Mouse (Mus musculus) CH12.LX (cell line): Measurements from ENCODE around the gene Ap1g2. TPM values are rescaled to one million over a fixed set of nuclear protein-coding genes. Genes with fewer than 3 reads are reported as not detected.

Experiments
- DNase-seq: peaks from one replicate; pipeline ENCODE4 v3.0.0-alpha.2; 2013; ENCODE audit errors: extremely low read depth
- H3K27ac ChIP-seq: 2 replicates; pipeline ENCODE4 v1.5.1; 2012; ENCODE audit warnings: low read depth, mild to moderate bottlenecking, control low read depth, moderate library complexity; ENCODE audit not compliant: insufficient read depth
- H3K27me3 ChIP-seq: replicated peaks from 2 replicates; pipeline ENCODE3; 2012; ENCODE audit warnings: inconsistent platforms
- H3K36me3 ChIP-seq, 2 experiments: replicated peaks in 1 of 2; 2 replicates each; pipeline versions ENCODE3 to v1.6.1; 2012; ENCODE audit warnings: inconsistent platforms in 1 of 2, low read length in 1 of 2, mild to moderate bottlenecking in 1 of 2, mixed read lengths in 1 of 2, moderate library complexity in 1 of 2; ENCODE audit not compliant: control insufficient read depth in 1 of 2, insufficient read depth in 1 of 2
- H3K4me1 ChIP-seq, 2 experiments: 2 replicates each; pipeline ENCODE4 v1.6.1; 2012; ENCODE audit warnings: inconsistent platforms in 1 of 2, moderate library complexity in 1 of 2; ENCODE audit not compliant: insufficient read depth in 2 of 2, control insufficient read depth in 1 of 2
- H3K4me2 ChIP-seq: 2 replicates; pipeline ENCODE4 v1.6.1; 2012; ENCODE audit warnings: low read depth, mild to moderate bottlenecking, control low read depth; ENCODE audit not compliant: poor library complexity, insufficient read depth, severe bottlenecking
- H3K4me3 ChIP-seq, 3 experiments: fragments of 150-350 bp in 1 of 3; sonication (generic) in 1 of 3; replicated peaks in 1 of 3; 2 replicates each; pipeline versions ENCODE3 to v1.5.1; 2011 to 2012; ENCODE audit warnings: low read depth in 2 of 3, low read length in 2 of 3, mild to moderate bottlenecking in 2 of 3, moderate library complexity in 2 of 3, control low read depth in 1 of 3, improper control_type of control experiment in 1 of 3, inconsistent platforms in 1 of 3, mixed read lengths in 1 of 3; ENCODE audit not compliant: poor library complexity in 1 of 3
- H3K79me2 ChIP-seq: replicated peaks from 2 replicates; pipeline ENCODE4 v1.6.1; 2012; ENCODE audit warnings: mild to moderate bottlenecking, moderate library complexity; ENCODE audit not compliant: control insufficient read depth, poor library complexity, insufficient read depth, severe bottlenecking; ENCODE audit errors: extremely low read depth
- H3K9ac ChIP-seq: 2 replicates; pipeline ENCODE4 v1.6.1; 2012; ENCODE audit warnings: low read depth, mild to moderate bottlenecking, control low read depth, moderate library complexity; ENCODE audit not compliant: insufficient read depth
- H3K9me3 ChIP-seq: replicated peaks from 2 replicates; pipeline ENCODE3; 2012; ENCODE audit warnings: low read length, inconsistent platforms, mixed read lengths
- BHLHE40 ChIP-seq: IDR thresholded peaks from 2 replicates; pipeline ENCODE4 v1.6.1; 2011; ENCODE audit warnings: mild to moderate bottlenecking, low read depth, low read length, improper control_type of control experiment
- CHD2 ChIP-seq: IDR thresholded peaks from 2 replicates; pipeline ENCODE4 v1.6.1; 2011; ENCODE audit warnings: low read length, improper control_type of control experiment
- CTCF ChIP-seq, 2 experiments: IDR thresholded peaks in 1 of 2; conservative IDR thresholded peaks in 1 of 2; 2 replicates each; pipeline ENCODE4 v1.5.1; 2011 to 2012; ENCODE audit warnings: low read depth in 2 of 2, low read length in 2 of 2, improper control_type of control experiment in 1 of 2, inconsistent platforms in 1 of 2, mild to moderate bottlenecking in 1 of 2, moderate library complexity in 1 of 2
- E2F4 ChIP-seq: IDR thresholded peaks from 2 replicates; pipeline ENCODE4 v1.6.1; 2011; ENCODE audit warnings: low read depth, low read length, improper control_type of control experiment; ENCODE audit not compliant: insufficient replicate concordance
- HCFC1 ChIP-seq: IDR thresholded peaks from 2 replicates; pipeline ENCODE4 v1.6.1; 2012; ENCODE audit warnings: low read depth, mild to moderate bottlenecking, inconsistent platforms, low read length, improper control_type of control experiment
- IRF4 ChIP-seq: IDR thresholded peaks from 2 replicates; pipeline ENCODE4 v1.6.1; 2014; ENCODE audit warnings: low read depth, mild to moderate bottlenecking, inconsistent platforms, low read length, improper control_type of control experiment
- JUN ChIP-seq: IDR thresholded peaks from 2 replicates; pipeline ENCODE4 v1.6.1; 2011; ENCODE audit warnings: low read depth, mild to moderate bottlenecking, low read length, improper control_type of control experiment, moderate library complexity; ENCODE audit not compliant: insufficient read depth
- KAT2A ChIP-seq: IDR thresholded peaks from 2 replicates; pipeline ENCODE4 v1.6.1; 2012; ENCODE audit warnings: low read length, improper control_type of control experiment, inconsistent platforms; ENCODE audit not compliant: insufficient replicate concordance
- MAFK ChIP-seq: IDR thresholded peaks from 2 replicates; pipeline ENCODE4 v1.6.1; 2011; ENCODE audit warnings: low read length, improper control_type of control experiment; ENCODE audit not compliant: insufficient replicate concordance
- MAZ ChIP-seq: IDR thresholded peaks from 2 replicates; pipeline ENCODE4 v1.6.1; 2012; ENCODE audit warnings: low read depth, mild to moderate bottlenecking, inconsistent platforms, low read length, improper control_type of control experiment, moderate library complexity
- MXI1 ChIP-seq: IDR thresholded peaks from 2 replicates; pipeline ENCODE4 v1.6.1; 2011; ENCODE audit warnings: mild to moderate bottlenecking, low read depth, low read length, improper control_type of control experiment
- MYC ChIP-seq: IDR thresholded peaks from 2 replicates; pipeline ENCODE4 v1.6.1; 2011; ENCODE audit warnings: low read depth, mild to moderate bottlenecking, improper control_type of control experiment, low read length
- RAD21 ChIP-seq: IDR thresholded peaks from 2 replicates; pipeline ENCODE4 v1.6.1; 2011; ENCODE audit warnings: low read depth, mild to moderate bottlenecking, low read length, improper control_type of control experiment, moderate library complexity
- RCOR1 ChIP-seq: conservative IDR thresholded peaks from 2 replicates; pipeline ENCODE4 v1.6.1; 2012; ENCODE audit warnings: low read depth, mild to moderate bottlenecking, inconsistent platforms, low read length, improper control_type of control experiment
- SMC3 ChIP-seq: IDR thresholded peaks from 2 replicates; pipeline ENCODE4 v1.6.1; 2011; ENCODE audit warnings: low read depth, low read length, improper control_type of control experiment
- TBP ChIP-seq: conservative IDR thresholded peaks from 2 replicates; pipeline ENCODE4 v1.6.1; 2011; ENCODE audit warnings: low read depth, low read length, improper control_type of control experiment
- UBTF ChIP-seq: IDR thresholded peaks from 2 replicates; pipeline ENCODE4 v1.6.1; 2012; ENCODE audit warnings: low read depth, mild to moderate bottlenecking, inconsistent platforms, low read length, improper control_type of control experiment, moderate library complexity
- USF1 ChIP-seq: IDR thresholded peaks from 2 replicates; pipeline ENCODE4 v1.6.1; 2014; ENCODE audit warnings: low read depth, mild to moderate bottlenecking, inconsistent platforms, low read length, improper control_type of control experiment
- USF2 ChIP-seq: conservative IDR thresholded peaks from 2 replicates; pipeline ENCODE4 v1.6.1; 2011; ENCODE audit warnings: low read depth, low read length, improper control_type of control experiment
- ZKSCAN1 ChIP-seq: IDR thresholded peaks from 2 replicates; pipeline ENCODE4 v1.6.1; 2012; ENCODE audit warnings: low read depth, inconsistent platforms, low read length, improper control_type of control experiment, borderline replicate concordance
- ZMIZ1 ChIP-seq: IDR thresholded peaks from 2 replicates; pipeline ENCODE4 v1.6.1; 2012; ENCODE audit warnings: low read depth, mild to moderate bottlenecking, inconsistent platforms, low read length, improper control_type of control experiment
- ZNF384 ChIP-seq: IDR thresholded peaks from 2 replicates; pipeline ENCODE4 v1.6.1; 2012; ENCODE audit warnings: low read depth, low read length, improper control_type of control experiment, inconsistent platforms
- dilution Hi-C: fragments of 300-500 bp; cut with MboI; formaldehyde crosslinking; loops from 2 replicates; pipeline ENCODE4 v1.14.3; 2020; ENCODE audit warnings: low sequenced_read_pairs; ENCODE audit not compliant: extremely low pct_unique_long_range_greater_than_20kb, extremely low pct_ligation_motif_present
- in situ Hi-C: fragments of 300-500 bp; cut with MboI; formaldehyde crosslinking; loops from 3 replicates; pipeline ENCODE4 v1.14.3; 2019; ENCODE audit warnings: low sequenced_read_pairs, low pct_ligation_motif_present, low pct_unique_long_range_greater_than_20kb, mixed read lengths
- polyA plus RNA-seq: library from polyadenylated mRNA; unstranded; fragments of >175 nt; gene quantifications from 2 replicates; pipeline ENCODE4 v1.2.1, GENCODE M21; 2012; ENCODE audit warnings: low read depth; ENCODE audit not compliant: insufficient read length
- total RNA-seq, 2 experiments: library from RNA; depleted of rRNA; stranded (reverse); fragments of 300-350 nt in 1 of 2; fragments of >200 nt in 1 of 2; gene quantifications; 2 replicates each; pipeline ENCODE4 v1.2.3; 2012 to 2014

Gene Ap1g2
- total and polyA plus RNA-seq, 3 experiments: 18.3 to 64.8 (median 28.5) TPM

DNA sequence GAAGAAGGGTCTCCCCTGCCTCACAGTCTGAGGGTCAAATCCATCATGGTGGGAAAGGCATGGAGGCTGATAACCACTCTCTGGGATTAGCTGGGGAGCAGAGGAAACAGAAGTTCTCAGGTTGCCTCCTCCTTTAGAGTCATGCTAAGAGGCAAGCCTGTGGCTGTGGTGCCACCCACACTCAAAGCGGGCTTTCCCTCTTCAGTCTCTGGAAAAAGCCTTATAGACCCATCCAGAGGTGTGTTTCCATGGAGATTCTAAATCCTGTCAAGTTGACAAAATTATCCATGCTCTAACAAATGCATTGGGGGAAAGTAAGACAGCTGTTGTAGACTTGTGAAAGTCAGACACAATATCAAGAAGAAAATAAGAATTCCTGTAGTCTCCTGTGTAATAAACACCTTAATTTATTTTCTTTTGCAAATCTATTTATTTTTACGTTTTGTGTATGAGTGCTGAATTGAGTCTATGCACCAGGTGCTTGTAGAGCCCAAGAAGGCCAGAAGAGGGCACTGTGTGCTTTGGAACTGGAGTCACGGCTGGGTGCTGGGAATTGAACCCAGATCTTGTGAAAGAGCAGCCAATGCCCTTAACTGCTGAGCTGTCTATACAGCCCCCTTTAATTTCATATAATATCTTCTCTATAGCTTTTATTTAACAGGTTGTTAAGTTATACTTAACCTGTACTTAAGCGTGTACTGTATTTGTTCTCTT is 13.2 kb upstream of the Ap1g2 start:
- Histone ChIP-seq H3K4me1 (peaks cover 0 to 2% of the 10 kb centered on the region in 2 experiments; a peak in 1 of 4 replicates), H3K79me2 (no peaks in the 10 kb centered on the region), H3K27ac (no peak overlapping the region), H3K9ac (no peak overlapping the region), H3K4me3 (no peak overlapping the region), H3K27me3 (peaks cover 14% of the 10 kb centered on the region), H3K36me3 (no peaks in the 10 kb centered on the region), H3K4me2 (no peak overlapping the region), H3K9me3 (peaks cover 2% of the 10 kb centered on the region)
- no peak for TF ChIP-seq BHLHE40
- no peak for TF ChIP-seq TBP
- peak; percentile 63 for TF ChIP-seq RAD21
- TF ChIP-seq KAT2A: no peak
- no peak for TF ChIP-seq USF1
- TF ChIP-seq SMC3: peak; percentile 48; the same call in 1 of the 2 replicates
- TF ChIP-seq ZNF384: no peak
- TF ChIP-seq ZKSCAN1: no peak
- peak; percentile 16 to 63; a peak in 2 of 4 replicates for TF ChIP-seq CTCF (conservative IDR thresholded peaks at IDR 0.05 in 1 of 2, IDR thresholded peaks at IDR 0.05 in 1 of 2; ENCODE audit: low read depth in 2 of 2, low read length in 2 of 2)
- dilution Hi-C loops: no loop called here
- no peak for DNase-seq
- in situ Hi-C loops: loop anchor here (5.0 to 10.0 kb wide), 3 partner anchors 53 to 318 kb away; no protein-coding TSS in a partner anchor

DNA sequence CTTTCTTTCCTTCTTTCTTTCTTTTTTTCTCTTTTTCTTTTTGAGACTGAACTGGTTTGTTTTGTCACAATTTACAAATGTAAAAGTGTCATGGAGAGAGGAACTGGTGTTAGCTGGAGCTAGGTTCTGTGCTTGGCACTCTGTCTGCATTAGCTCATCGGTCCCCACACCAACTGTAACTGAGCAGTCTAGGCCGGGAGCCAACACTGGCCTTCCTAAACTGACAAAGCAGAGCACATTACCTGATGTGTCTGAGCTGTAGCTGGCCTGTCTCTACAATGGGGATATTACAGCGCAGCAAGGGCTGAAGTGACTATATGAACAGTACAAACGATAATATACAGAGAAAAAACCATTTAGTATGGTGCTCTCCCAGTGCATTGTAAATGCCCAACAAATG is 12.5 kb upstream of the Ap1g2 start:
- Histone ChIP-seq H3K27me3 (peaks cover 14% of the 10 kb centered on the region), H3K9me3 (peaks cover 2% of the 10 kb centered on the region), H3K4me3 (no peak overlapping the region), H3K4me2 (no peak overlapping the region), H3K79me2 (no peaks in the 10 kb centered on the region), H3K27ac (no peak overlapping the region), H3K4me1 (peaks cover 0 to 2% of the 10 kb centered on the region in 2 experiments; a peak in 1 of 4 replicates), H3K36me3 (no peaks in the 10 kb centered on the region), H3K9ac (no peak overlapping the region)
- dilution Hi-C loops (no loop called here), in situ Hi-C loops (loop anchor here (10.0 kb wide), 1 partner anchor 96 kb away; no protein-coding TSS in a partner anchor)
- no peak for TF ChIP-seq TBP
- no peak for TF ChIP-seq ZMIZ1
- TF ChIP-seq E2F4: no peak
- no peak for TF ChIP-seq UBTF
- no peak for TF ChIP-seq RCOR1
- TF ChIP-seq HCFC1: no peak
- no peak for TF ChIP-seq USF1
- no peak for TF ChIP-seq BHLHE40
- no peak for TF ChIP-seq RAD21
- no peak for TF ChIP-seq MAZ
- no peak for TF ChIP-seq IRF4
- TF ChIP-seq MYC: no peak
- TF ChIP-seq MAFK: no peak
- TF ChIP-seq USF2: no peak
- no peak for TF ChIP-seq ZKSCAN1
- TF ChIP-seq MXI1: no peak
- TF ChIP-seq JUN: no peak
- no peak for TF ChIP-seq CHD2
- no peak for DNase-seq
